10 mouse cellular contexts compared by ENCODE assay signal in the genomic region with DNA sequence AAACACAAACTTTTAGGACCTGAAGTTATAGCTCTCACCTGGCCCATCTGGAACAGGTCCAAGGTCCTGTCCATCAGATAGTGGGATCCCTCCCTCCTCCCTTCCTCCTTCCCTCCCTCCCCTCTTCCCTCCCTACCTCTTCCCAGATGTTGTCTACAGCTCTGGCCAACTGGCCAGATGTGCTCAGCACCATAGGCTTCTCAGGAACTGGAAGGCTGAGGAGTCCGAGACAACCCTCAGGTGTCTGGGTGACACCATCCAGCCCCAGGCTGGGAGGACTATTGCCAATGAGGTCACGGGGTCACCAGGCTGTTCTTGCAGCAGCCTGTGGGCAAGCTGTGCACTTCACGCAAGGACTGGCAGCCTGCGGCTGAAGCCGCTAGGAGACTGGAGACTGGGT.
DNase-seq lines count a peak whose midpoint lies in the region; ATAC-seq and TF ChIP-seq lines count a peak whose summit lies in the region.
"Had no signal": no experiment of that assay in that cellular context is flagged by ENCODE, and none has a peak within 500 bp of the region (broad histone marks: within the 10 kb centered on the region; RNA-seq: fewer than 3 reads in every experiment).

No protein-coding gene starts in this region.

- no peak for TF ChIP-seq CTCF in forebrain, postnatal 0 days (IDR thresholded peaks at IDR 0.05; ENCODE audit: low read depth)
- TF ChIP-seq CTCF in lung, adult 2 months (IDR thresholded peaks at IDR 0.05; ENCODE audit: insufficient read depth, low read length): no peak

- H3K4me2 ChIP-seq in forebrain, embryonic 11.5 days (ENCODE audit: low read depth, low read length, severe bottlenecking): no peak overlapping the region
- H3K4me2 ChIP-seq in forebrain, postnatal 0 days (ENCODE audit: low read depth): no peak overlapping the region
- H3K4me2 ChIP-seq in lung, embryonic 16.5 days (ENCODE audit: low read depth, low read length): no peak overlapping the region
- no peak overlapping the region for H3K4me2 ChIP-seq in forebrain, embryonic 12.5 days
- H3K4me2 ChIP-seq in limb, embryonic 15.5 days: no peak overlapping the region
- H3K4me2 ChIP-seq: liver, embryonic 13.5 days had no signal

- 53% methylated on average over 5 of the region's 5 CpGs for WGBS in forebrain, embryonic 11.5 days
- 74% methylated on average over 5 of the region's 5 CpGs for WGBS in forebrain, postnatal 0 days
- 54% methylated on average over 5 of the region's 5 CpGs for WGBS in lung, embryonic 16.5 days
- 78% methylated on average over 5 of the region's 5 CpGs for WGBS in lung, adult 2 months
- 56% methylated on average over 5 of the region's 5 CpGs for WGBS in forebrain, embryonic 12.5 days
- 49% methylated on average over 5 of the region's 5 CpGs for WGBS in limb, embryonic 15.5 days

- H3K4me1 ChIP-seq in forebrain, embryonic 11.5 days (replicated peaks; ENCODE audit: control insufficient read depth, insufficient read depth, low read length): peaks cover 64% of the 10 kb centered on the region
- H3K4me1 ChIP-seq in forebrain, postnatal 0 days (ENCODE audit: insufficient read depth): peaks cover 16% of the 10 kb centered on the region; the same call in 1 of the 2 replicates
- H3K4me1 ChIP-seq in lung, embryonic 16.5 days (replicated peaks; ENCODE audit: control insufficient read depth, insufficient read depth, low read length): peaks cover 33% of the 10 kb centered on the region
- H3K4me1 ChIP-seq in lung, adult 2 months (ENCODE audit: control insufficient read depth, insufficient read depth, low read length): 0 out of 2 replicates have a peak, but pooled peaks cover 2% of the 10 kb centered on the region
- H3K4me1 ChIP-seq in forebrain, embryonic 12.5 days: peaks cover 95% of the 10 kb centered on the region
- H3K4me1 ChIP-seq in limb, embryonic 15.5 days: peaks cover 69% of the 10 kb centered on the region

- peak overlapping the region; percentile 57; the same call in 1 of the 2 replicates for H3K27ac ChIP-seq in forebrain, embryonic 11.5 days (ENCODE audit: low read depth, low read length)
- no peak overlapping the region for H3K27ac ChIP-seq in forebrain, postnatal 0 days (ENCODE audit: low read depth, low read length)
- peak overlapping the region; percentile 58 for H3K27ac ChIP-seq in lung, embryonic 16.5 days (ENCODE audit: low read length)
- H3K27ac ChIP-seq in forebrain, embryonic 12.5 days: peak overlapping the region; percentile 90
- H3K27ac ChIP-seq in limb, embryonic 15.5 days: peak overlapping the region; percentile 57
- H3K27ac ChIP-seq: liver, embryonic 13.5 days had no signal

- H3K9ac ChIP-seq in forebrain, embryonic 11.5 days (ENCODE audit: low read length): no peak overlapping the region; the same call in 1 of the 2 replicates
- no peak overlapping the region for H3K9ac ChIP-seq in forebrain, postnatal 0 days
- no peak overlapping the region for H3K9ac ChIP-seq in lung, embryonic 16.5 days (ENCODE audit: low read length)
- no peak overlapping the region for H3K9ac ChIP-seq in forebrain, embryonic 12.5 days
- H3K9ac ChIP-seq in limb, embryonic 15.5 days: no peak overlapping the region
- H3K9ac ChIP-seq: liver, embryonic 13.5 days had no signal

- H3K27me3 ChIP-seq in forebrain, embryonic 11.5 days (ENCODE audit: control insufficient read depth, insufficient read depth, low read length): no peaks in the 10 kb centered on the region
- H3K27me3 ChIP-seq in forebrain, postnatal 0 days (ENCODE audit: insufficient read depth, low read length): no peaks in the 10 kb centered on the region
- H3K27me3 ChIP-seq in lung, embryonic 16.5 days (ENCODE audit: control insufficient read depth, insufficient read depth, low read depth, low read length): no peaks in the 10 kb centered on the region
- H3K27me3 ChIP-seq in forebrain, embryonic 12.5 days: peaks cover 11% of the 10 kb centered on the region; the same call in 1 of the 2 replicates
- H3K27me3 ChIP-seq in limb, embryonic 15.5 days: no peaks in the 10 kb centered on the region

- H3K4me3 ChIP-seq in forebrain, embryonic 11.5 days (ENCODE audit: low read depth, low read length): no peak overlapping the region
- H3K4me3 ChIP-seq in forebrain, postnatal 0 days (ENCODE audit: low read depth, low read length): no peak overlapping the region
- H3K4me3 ChIP-seq in lung, embryonic 16.5 days (ENCODE audit: low read length): no peak overlapping the region
- H3K4me3 ChIP-seq in lung, adult 2 months (replicated peaks; ENCODE audit: extremely low read depth, low read depth, low read length): no peak overlapping the region
- H3K4me3 ChIP-seq in forebrain, embryonic 12.5 days (replicated peaks): no peak overlapping the region
- no peak overlapping the region for H3K4me3 ChIP-seq in limb, embryonic 15.5 days
- H3K4me3 ChIP-seq: liver, embryonic 13.5 days had no signal

- H3K9me3 ChIP-seq in forebrain, embryonic 11.5 days (ENCODE audit: control insufficient read depth, low read length): no peaks in the 10 kb centered on the region
- H3K9me3 ChIP-seq in forebrain, postnatal 0 days (ENCODE audit: low read length): no peaks in the 10 kb centered on the region
- H3K9me3 ChIP-seq in lung, embryonic 16.5 days (ENCODE audit: control insufficient read depth, low read length): no peaks in the 10 kb centered on the region
- H3K9me3 ChIP-seq in forebrain, embryonic 12.5 days: no peaks in the 10 kb centered on the region
- no peaks in the 10 kb centered on the region for H3K9me3 ChIP-seq in limb, embryonic 15.5 days
- H3K9me3 ChIP-seq: liver, embryonic 13.5 days had no signal

- no peak for TF ChIP-seq POLR2A in lung, adult 2 months (IDR thresholded peaks at IDR 0.05; ENCODE audit: borderline replicate concordance, extremely low read depth, low read depth, low read length)

- no peak for DNase-seq in forebrain, embryonic 11.5 days (ENCODE audit: low spot score)
- no peak for DNase-seq in forebrain, postnatal 0 days
- no peak for DNase-seq in lung, adult 2 months
- DNase-seq in natural killer cell, adult 2 months (ENCODE audit: low spot score in 2 of 2): no peak
- DNase-seq in frontal cortex, postnatal 14 days (ENCODE audit: low spot score in 2 of 2): no peak
- DNase-seq: cerebellum, adult 18-20 months; liver, embryonic 13.5 days had no signal

- no peaks in the 10 kb centered on the region for H3K36me3 ChIP-seq in forebrain, embryonic 11.5 days (ENCODE audit: control insufficient read depth, insufficient read depth, low read length)
- no peaks in the 10 kb centered on the region for H3K36me3 ChIP-seq in forebrain, postnatal 0 days (ENCODE audit: insufficient read depth)
- no peaks in the 10 kb centered on the region for H3K36me3 ChIP-seq in lung, embryonic 16.5 days (ENCODE audit: control insufficient read depth, insufficient read depth, low read length)
- no peaks in the 10 kb centered on the region for H3K36me3 ChIP-seq in forebrain, embryonic 12.5 days (replicated peaks)
- H3K36me3 ChIP-seq in limb, embryonic 15.5 days: no peaks in the 10 kb centered on the region
- H3K36me3 ChIP-seq: liver, embryonic 13.5 days had no signal

- ATAC-seq in forebrain, embryonic 11.5 days (replicated peaks; ENCODE audit: low FRiP score): no peak
- ATAC-seq in forebrain, postnatal 0 days: no peak
- ATAC-seq in lung, embryonic 16.5 days (ENCODE audit: low read depth): no peak
- ATAC-seq in forebrain, embryonic 12.5 days (ENCODE audit: low FRiP score): no peak
- no peak for ATAC-seq in limb, embryonic 15.5 days (ENCODE audit: insufficient number of reproducible peaks, low FRiP score, low TSS enrichment, low read depth)
